Mouse (Mus musculus) forebrain, embryonic 16.5 days (tissue): ENCODE results near the gene Gm5168. TPM values are rescaled to one million over a fixed set of nuclear protein-coding genes. Genes with fewer than 3 reads are reported as not detected.
"Not testable (repeated sequence)": the region's sequence is repeated elsewhere in the genome, so short reads cannot be mapped to it uniquely, and the experiment has no call there.

Experiments
- ATAC-seq: fragments of 200-750 bp; cut with Nextera tagmentation; 2 replicates; pipeline ENCODE4 v1.8.0; 2017; ENCODE audit warnings: mild to moderate bottlenecking, moderate library complexity
- H3K27ac ChIP-seq: fragments of 300-500 bp; sonication (generic); 2 replicates; pipeline ENCODE4 v1.5.1; 2014; ENCODE audit warnings: low read length, control low read depth
- H3K27me3 ChIP-seq: fragments of 300-500 bp; sonication (generic); replicated peaks from 2 replicates; pipeline ENCODE4 v1.6.1; 2014; ENCODE audit warnings: low read length; ENCODE audit not compliant: control insufficient read depth, insufficient read depth
- H3K36me3 ChIP-seq: fragments of 300-500 bp; sonication (generic); 2 replicates; pipeline ENCODE4 v1.6.1; 2014; ENCODE audit not compliant: control insufficient read depth, insufficient read depth
- H3K4me1 ChIP-seq: fragments of 300-500 bp; sonication (generic); replicated peaks from 2 replicates; pipeline ENCODE4 v1.6.1; 2014; ENCODE audit warnings: low read length; ENCODE audit not compliant: control insufficient read depth, insufficient read depth
- H3K4me2 ChIP-seq: fragments of 300-500 bp; sonication (generic); 2 replicates; pipeline ENCODE4 v1.6.1; 2014; ENCODE audit warnings: mild to moderate bottlenecking, low read length, control low read depth
- H3K4me3 ChIP-seq: fragments of 300-500 bp; sonication (generic); replicated peaks from 2 replicates; pipeline ENCODE4 v1.5.1; 2014; ENCODE audit warnings: mild to moderate bottlenecking, low read length, control low read depth
- H3K9ac ChIP-seq: fragments of 300-500 bp; sonication (generic); replicated peaks from 2 replicates; pipeline ENCODE4 v1.6.1; 2014; ENCODE audit warnings: low read depth, low read length, control low read depth
- H3K9me3 ChIP-seq: fragments of 300-500 bp; sonication (generic); 2 replicates; pipeline ENCODE4 v1.6.1; 2016; ENCODE audit warnings: low read length; ENCODE audit not compliant: control insufficient read depth
- WGBS: fragments of 180-500 bp; shearing (Covaris S2); extraction: QIAGEN DNeasy Blood & Tissue Kit; methylation state at CpG from one replicate; pipeline ENCODE4 v1.1.7; 2014; 5-methylcytosine and 5-hydroxymethylcytosine counted together
- polyA plus RNA-seq: library from polyadenylated mRNA; unstranded; fragments of >200 nt; fragmentation: Nextera tagmentation; extraction: Ambion mirVana; gene quantifications from 2 replicates; pipeline ENCODE4 v1.2.1, GENCODE M21; 2015

Gene Gm5168
- not detected in 2 replicates for polyA plus RNA-seq

DNA sequence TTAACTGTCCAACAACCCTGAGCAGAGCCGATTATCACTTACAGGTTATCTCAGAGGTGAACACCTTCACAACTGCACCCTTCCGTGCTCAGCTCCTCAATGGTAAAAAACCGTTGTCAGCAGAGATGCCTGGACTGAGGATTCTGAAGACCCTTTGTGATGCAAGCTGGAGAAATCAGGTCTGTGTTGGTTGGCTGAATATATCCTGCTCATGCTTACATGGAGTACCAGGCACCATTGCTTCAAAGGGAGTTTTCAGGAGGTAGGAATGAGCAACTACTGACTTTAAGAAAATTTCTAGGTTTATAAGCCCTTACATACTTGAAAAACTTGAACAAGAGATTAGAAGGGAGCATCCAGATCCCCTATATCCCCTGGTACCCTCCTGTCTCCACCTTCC is at the start of gene Gm5168:
Gene Gm5168 (minus strand): TSS at position 101 of the 400 bp plus-strand sequence.
- ATAC-seq, H3K27me3 ChIP-seq, H3K27ac ChIP-seq, H3K36me3 ChIP-seq, H3K4me3 ChIP-seq, H3K9ac ChIP-seq, H3K4me2 ChIP-seq, H3K4me1 ChIP-seq, H3K9me3 ChIP-seq: not testable (repeated sequence)
- no CpG with 5 or more reads among the region's 3 CpGs for WGBS

Other genes with a start within 250 kb of the Gm5168 start
- gene Gm2012, start 180.3 kb upstream of the Gm5168 start, polyA plus RNA-seq = not detected in 2 replicates